Mouse (Mus musculus) liver, embryonic 14.5 days (tissue): ENCODE measurements around the gene Umad1.

ENCODE experiments used
- CTCF ChIP-seq: IDR thresholded peaks from 2 replicates; pipeline ENCODE4 v1.5.1; 2016; ENCODE audit warnings: antibody characterized with exemption, low read depth, control low read depth
- EP300 ChIP-seq: IDR thresholded peaks from 2 replicates; pipeline ENCODE4 v1.6.1; 2016; ENCODE audit warnings: antibody characterized with exemption, low read depth

- TF ChIP-seq CTCF = no peak
- no peak for TF ChIP-seq EP300
Measured at GRCm38 (mm10) chr6:8504521-8505228, 245.6 kb downstream of the Umad1 start.
